Mouse (Mus musculus) stomach, postnatal 0 days (tissue): ENCODE measurements at regions not wholly inside any gene's neighbourhood (a gene's known extent, or its start where the extent isn't known, plus 50 kb on each side); places are given as distances from the start of the nearest gene placed in this dataset.

Source experiments
- ATAC-seq: fragments of 200-750 bp; cut with Nextera tagmentation; 2 replicates; pipeline ENCODE4 v1.8.0; 2017; ENCODE audit not compliant: low FRiP score, low TSS enrichment
- DNase-seq: peaks from one replicate; pipeline ENCODE4 v3.0.0-alpha.2; 2016; ENCODE audit warnings: low spot score
- H3K27ac ChIP-seq: fragments of 300-500 bp; sonication (generic); replicated peaks from 2 replicates; pipeline ENCODE4 v1.5.1; 2014; ENCODE audit warnings: mild to moderate bottlenecking, control low read depth
- H3K27me3 ChIP-seq: fragments of 300-500 bp; sonication (generic); 2 replicates; pipeline ENCODE4 v1.6.1; 2014; ENCODE audit warnings: low read length; ENCODE audit not compliant: control insufficient read depth, insufficient read depth
- H3K36me3 ChIP-seq: fragments of 300-500 bp; sonication (generic); 2 replicates; pipeline ENCODE4 v1.6.1; 2014; ENCODE audit warnings: low read length, mixed read lengths; ENCODE audit not compliant: control insufficient read depth, insufficient read depth
- H3K4me1 ChIP-seq: fragments of 300-500 bp; sonication (generic); replicated peaks from 2 replicates; pipeline ENCODE4 v1.6.1; 2014; ENCODE audit warnings: antibody characterized with exemption; ENCODE audit not compliant: control insufficient read depth, insufficient read depth
- H3K4me2 ChIP-seq: fragments of 300-500 bp; sonication (generic); replicated peaks from 2 replicates; pipeline ENCODE4 v1.6.1; 2014; ENCODE audit warnings: low read depth, mild to moderate bottlenecking, control low read depth, moderate library complexity
- H3K4me3 ChIP-seq: fragments of 300-500 bp; sonication (generic); 2 replicates; pipeline ENCODE4 v1.5.1; 2014; ENCODE audit warnings: low read depth, low read length, control low read depth
- H3K9ac ChIP-seq: fragments of 300-500 bp; sonication (generic); 2 replicates; pipeline ENCODE4 v1.6.1; 2014; ENCODE audit warnings: mild to moderate bottlenecking, low read length, control low read depth, mixed read lengths
- H3K9me3 ChIP-seq: fragments of 300-500 bp; sonication (generic); 2 replicates; pipeline ENCODE4 v1.6.1; 2016; ENCODE audit warnings: low read length; ENCODE audit not compliant: control insufficient read depth
- CTCF ChIP-seq: IDR thresholded peaks from 2 replicates; pipeline ENCODE4 v1.5.1; 2016; ENCODE audit warnings: antibody characterized with exemption, low read depth, mild to moderate bottlenecking, moderate library complexity
- EP300 ChIP-seq: optimal IDR thresholded peaks from 2 replicates; pipeline ENCODE3; 2016; ENCODE audit warnings: antibody characterized with exemption
- WGBS: fragments of 180-500 bp; shearing (Covaris S2); extraction: QIAGEN DNeasy Blood & Tissue Kit; methylation state at CpG from one replicate; pipeline ENCODE4 v1.1.7; 2014; 5-methylcytosine and 5-hydroxymethylcytosine counted together

- H3K27ac ChIP-seq, result no peak overlapping the region
- no peak for TF ChIP-seq EP300
- TF ChIP-seq CTCF, result no peak
- no peaks in the 10 kb centered on the region for H3K27me3 ChIP-seq
- DNase-seq (no peak), ATAC-seq (no peak)
- no peaks in the 10 kb centered on the region for H3K4me1 ChIP-seq
- no peak overlapping the region for H3K4me2 ChIP-seq
- no peaks in the 10 kb centered on the region for H3K36me3 ChIP-seq
- H3K4me3 ChIP-seq, result no peak overlapping the region
- no peak overlapping the region for H3K9ac ChIP-seq
- H3K9me3 ChIP-seq, result no peaks in the 10 kb centered on the region
These were observed 303.0 kb upstream of the Anxa10 start for GRCm38 (mm10) chr8:62425988-62426387.

GRCm38 (mm10) chr8:62417549-62417948 is 294.6 kb upstream of the Anxa10 start:
- TF ChIP-seq CTCF (no peak), EP300 (no peak)
- Histone ChIP-seq H3K4me1 (no peaks in the 10 kb centered on the region), H3K4me2 (no peak overlapping the region), H3K36me3 (no peaks in the 10 kb centered on the region), H3K4me3 (no peak overlapping the region), H3K27ac (no peak overlapping the region), H3K27me3 (no peaks in the 10 kb centered on the region), H3K9me3 (no peaks in the 10 kb centered on the region), H3K9ac (no peak overlapping the region)
- WGBS, result 27% methylated on average over 6 of the region's 6 CpGs
- ATAC-seq (no peak), DNase-seq (peak; percentile 16)
